Mouse (Mus musculus): ENCODE measurements around the gene Srrt.

Srrt gene

GRCm38 (mm10) chr5:137307071-137307912 lies at the start of gene Srrt:
TSS of gene Srrt (minus strand) at chr5:137307674.
- DNase-seq = peak; percentile 97

GRCm38 (mm10) chr5:137354091-137354490 lies 46.6 kb upstream of the Srrt start:
- DNase-seq = no peak

DNA sequence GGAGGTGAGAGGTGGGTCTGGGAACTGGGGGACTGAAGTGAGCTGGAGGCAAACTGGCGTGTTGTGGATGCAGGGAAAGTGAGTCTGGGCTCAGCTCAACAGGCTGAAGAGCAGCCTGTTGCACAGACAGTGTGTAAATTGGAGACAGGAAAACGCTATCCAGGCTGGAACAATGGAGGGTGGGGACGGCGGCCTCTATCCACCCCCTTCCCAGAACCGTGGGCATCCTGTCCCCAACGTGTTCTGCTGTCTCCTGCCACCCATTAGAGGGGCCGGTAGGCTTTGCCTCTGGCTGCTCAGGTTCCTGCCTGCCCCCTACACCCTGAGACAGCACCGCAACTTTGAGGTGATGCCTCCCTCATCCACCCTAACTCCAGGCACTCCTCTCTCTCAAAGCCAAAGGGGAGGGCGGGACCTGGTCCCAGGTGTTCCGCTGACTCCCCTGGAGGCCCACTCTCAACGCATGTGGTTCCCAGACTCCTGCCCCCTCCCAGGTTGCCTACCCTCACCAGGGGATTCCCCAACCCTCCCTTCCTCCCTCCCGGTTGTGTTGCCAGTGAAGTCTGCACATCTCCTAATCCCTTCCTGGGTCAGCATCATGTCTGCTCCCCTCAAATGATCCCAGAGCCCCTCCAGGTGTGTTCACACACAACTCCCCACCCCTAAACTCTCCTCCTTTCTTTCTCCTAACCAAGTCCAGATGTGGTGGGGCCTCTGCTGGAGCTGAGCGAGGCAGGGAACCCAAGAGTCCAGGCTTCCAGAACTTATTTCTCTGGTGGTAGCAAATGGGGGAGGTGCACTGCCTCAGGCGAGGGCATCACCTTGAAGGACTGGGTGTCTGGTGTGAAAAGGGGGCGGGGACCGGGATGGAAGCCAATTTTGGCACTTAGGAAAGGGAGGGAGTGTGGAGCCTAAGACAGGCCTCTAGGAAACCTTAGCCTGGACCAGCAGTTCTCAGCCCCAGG lies 44.8 kb upstream of the Srrt start:
- DNase-seq = peak; percentile 27

GRCm38 (mm10) chr5:137351394-137351793 lies 43.9 kb upstream of the Srrt start:
- peak; percentile 20 for DNase-seq

DNA sequence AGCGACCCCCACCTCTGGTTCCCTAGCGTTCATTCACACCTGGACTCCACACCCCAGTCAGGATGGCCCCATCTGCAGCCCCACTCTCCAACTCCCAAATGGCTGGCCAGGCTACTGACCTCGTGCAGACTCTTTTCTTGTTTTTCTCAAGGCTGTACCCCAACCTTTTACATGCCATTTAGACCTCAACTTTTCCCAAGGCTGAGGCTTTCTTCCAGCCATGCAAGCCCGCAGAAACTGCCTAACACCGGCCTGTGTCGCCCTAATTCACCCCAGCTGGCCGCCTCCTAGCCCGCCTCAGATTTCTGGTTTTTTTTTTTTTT lies 43.5 kb upstream of the Srrt start:
- DNase-seq = peak; percentile 55

GRCm38 (mm10) chr5:137350205-137351057 lies 43.0 kb upstream of the Srrt start:
- peak; percentile 54 for DNase-seq

GRCm38 (mm10) chr5:137349384-137350204 lies 42.1 kb upstream of the Srrt start, which contains the start of gene Ephb4:
TSS of gene Ephb4 (plus strand) at chr5:137350109.
- DNase-seq = peak; percentile 96

- peak; percentile 74 for DNase-seq
These were observed 41.3 kb upstream of the Srrt start for GRCm38 (mm10) chr5:137348482-137349383.

DNA sequence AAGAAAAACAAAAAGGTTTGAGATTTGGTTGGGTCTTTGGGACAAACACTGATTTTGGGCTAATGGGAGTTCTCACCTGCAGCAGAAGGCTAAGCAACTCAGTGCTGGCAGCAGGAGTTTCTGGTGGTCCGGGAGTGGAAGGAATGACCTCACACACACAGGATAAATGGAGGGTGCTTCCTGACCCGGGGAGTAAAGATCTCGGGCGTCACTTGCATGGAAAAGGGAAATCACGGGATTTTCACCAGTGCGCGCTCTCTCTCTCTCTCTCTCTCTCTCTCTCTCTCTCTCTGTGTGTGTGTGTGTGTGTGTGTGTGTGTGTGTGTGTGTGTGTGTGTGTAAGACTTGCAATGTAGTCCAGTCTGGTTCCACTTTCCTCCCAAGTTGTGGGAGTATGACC lies 40.4 kb upstream of the Srrt start:
- peak; percentile 42 for DNase-seq

DNA sequence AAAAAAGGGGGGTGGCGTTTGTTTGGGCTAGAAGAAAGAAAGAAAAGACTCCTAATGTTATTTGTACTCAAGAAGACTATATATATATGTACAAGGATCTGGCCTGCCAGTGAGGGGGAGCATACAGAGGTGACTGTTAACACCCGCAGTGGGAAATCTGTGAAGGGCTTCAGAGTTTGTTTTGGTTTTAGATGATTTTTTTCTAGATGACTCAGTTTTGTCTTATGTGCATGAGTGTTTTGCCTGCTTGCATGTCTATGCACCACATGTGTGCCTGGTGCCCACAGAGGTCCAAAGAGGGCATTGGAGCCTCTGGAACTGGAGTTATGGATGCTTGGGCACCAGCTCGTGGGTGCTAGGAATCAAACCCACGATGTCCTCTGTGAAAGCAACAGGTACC lies 39.5 kb upstream of the Srrt start:
- DNase-seq = no peak

DNA sequence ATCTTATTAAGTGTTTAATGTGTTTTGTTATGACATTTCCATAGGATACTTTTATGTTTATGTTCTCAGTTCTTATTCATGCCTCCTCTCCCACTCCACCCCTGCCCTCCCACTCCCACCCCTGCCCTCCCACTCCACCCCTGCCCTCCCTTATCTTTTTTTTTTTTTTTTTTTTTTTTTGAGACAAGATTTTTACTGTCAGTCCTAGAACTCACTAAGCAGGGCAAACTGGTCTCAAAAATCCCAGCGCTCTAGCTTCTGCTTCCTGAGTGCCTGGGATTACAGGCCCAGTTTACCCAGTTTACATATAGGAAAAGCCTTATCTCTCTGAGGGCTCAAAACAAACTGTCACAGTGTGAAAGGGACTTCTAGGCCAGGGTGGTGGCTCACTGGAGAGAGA lies 38.9 kb upstream of the Srrt start:
- no peak for DNase-seq

- no peak for DNase-seq
These were observed 38.3 kb upstream of the Srrt start for GRCm38 (mm10) chr5:137345821-137346220.

GRCm38 (mm10) chr5:137343869-137344268 lies 36.4 kb upstream of the Srrt start:
- DNase-seq = no peak

- DNase-seq = no peak
These were observed 35.9 kb upstream of the Srrt start for GRCm38 (mm10) chr5:137343412-137343811.

DNA sequence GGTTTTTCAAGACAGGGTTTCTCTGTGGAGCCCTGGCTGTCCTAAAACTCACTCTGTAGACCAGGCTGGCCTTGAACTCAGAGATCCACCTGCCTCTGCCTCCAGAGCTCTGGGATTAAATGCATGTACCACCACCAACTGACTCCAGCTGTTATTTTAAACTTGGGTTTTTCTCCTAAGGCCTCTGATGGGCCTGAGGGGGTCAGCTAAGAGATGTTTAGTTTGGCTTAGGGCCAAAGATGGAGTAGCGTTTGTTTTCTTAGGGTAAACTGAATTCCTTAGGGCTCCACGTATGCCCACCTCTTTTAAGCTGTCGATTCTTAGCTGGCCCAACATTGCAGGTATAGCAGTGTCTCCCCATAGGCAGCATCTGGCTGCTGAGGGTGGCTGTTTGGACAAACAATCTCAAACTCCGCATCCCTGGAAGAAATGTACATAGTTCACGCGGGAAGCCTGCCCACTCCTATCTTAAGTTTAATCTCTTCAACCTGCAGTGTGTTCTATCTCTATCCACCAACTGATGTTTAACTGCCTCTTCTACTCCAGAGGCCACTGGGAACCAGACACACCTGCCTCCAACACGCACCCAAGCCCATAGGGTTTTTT lies 35.0 kb upstream of the Srrt start:
- DNase-seq = no peak

GRCm38 (mm10) chr5:137340222-137340621 lies 32.7 kb upstream of the Srrt start:
- no peak for DNase-seq

- DNase-seq = peak; percentile 47
These were observed 32.0 kb upstream of the Srrt start for GRCm38 (mm10) chr5:137339290-137339979.

- DNase-seq = peak; percentile 59
These were observed 31.3 kb upstream of the Srrt start for GRCm38 (mm10) chr5:137338663-137339289.

DNA sequence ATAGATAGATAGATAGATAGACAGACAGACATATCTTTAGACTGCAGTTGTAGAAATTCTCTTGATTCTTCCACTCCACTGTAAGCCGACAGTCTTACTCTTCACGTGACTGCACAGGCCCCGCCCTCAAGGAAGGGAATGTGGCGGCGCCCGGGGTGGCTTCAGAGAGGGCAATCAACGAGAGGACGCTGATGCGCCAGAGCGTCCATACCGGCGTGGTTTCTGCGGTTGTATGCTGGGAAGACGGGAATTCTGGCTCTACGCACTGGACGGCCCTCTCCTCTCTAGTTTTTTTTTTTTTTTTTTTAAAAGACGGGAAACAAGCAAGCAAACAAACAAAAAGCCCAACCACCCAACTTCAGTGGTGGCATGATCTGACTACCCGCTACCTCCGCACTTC lies 30.8 kb upstream of the Srrt start:
- DNase-seq = peak; percentile 94
